Mouse (Mus musculus) limb, embryonic 11.5 days (tissue): ENCODE measurements around the gene Hectd1. TPM values are rescaled to one million over a fixed set of nuclear protein-coding genes. Genes with fewer than 3 reads are reported as not detected.

Source experiments
- ATAC-seq: fragments of 200-750 bp; cut with Nextera tagmentation; 2 replicates; pipeline ENCODE4 v1.8.0; 2017; ENCODE audit warnings: low read depth; ENCODE audit not compliant: insufficient number of reproducible peaks, low FRiP score, low TSS enrichment
- DNase-seq: peaks from one replicate; pipeline ENCODE4 v3.0.0-alpha.2; 2015; ENCODE audit warnings: low spot score
- H3K27ac ChIP-seq: fragments of 300-500 bp; sonication (generic); replicated peaks from 2 replicates; pipeline ENCODE4 v1.5.1; 2014; ENCODE audit warnings: low read depth, mild to moderate bottlenecking, low read length
- H3K27me3 ChIP-seq: fragments of 300-500 bp; sonication (generic); 2 replicates; pipeline ENCODE4 v1.6.1; 2014; ENCODE audit warnings: mild to moderate bottlenecking, low read length, mixed read lengths; ENCODE audit not compliant: control insufficient read depth, insufficient read depth
- H3K36me3 ChIP-seq: fragments of 300-500 bp; sonication (generic); 2 replicates; pipeline ENCODE4 v1.6.1; 2014; ENCODE audit warnings: mild to moderate bottlenecking, low read length, moderate library complexity, mixed read lengths; ENCODE audit not compliant: control insufficient read depth, insufficient read depth
- H3K4me1 ChIP-seq: fragments of 300-500 bp; sonication (generic); 2 replicates; pipeline ENCODE4 v1.6.1; 2014; ENCODE audit warnings: low read length, mixed read lengths; ENCODE audit not compliant: control insufficient read depth, insufficient read depth
- H3K4me2 ChIP-seq: fragments of 300-500 bp; sonication (generic); 2 replicates; pipeline ENCODE4 v1.6.1; 2014; ENCODE audit warnings: low read depth, mild to moderate bottlenecking, moderate library complexity; ENCODE audit not compliant: severe bottlenecking
- H3K4me3 ChIP-seq: fragments of 300-500 bp; sonication (generic); 2 replicates; pipeline ENCODE4 v1.5.1; 2014; ENCODE audit warnings: low read depth, low read length
- H3K9ac ChIP-seq: fragments of 300-500 bp; sonication (generic); 2 replicates; pipeline ENCODE4 v1.6.1; 2014; ENCODE audit warnings: mild to moderate bottlenecking, low read length
- H3K9me3 ChIP-seq: fragments of 300-500 bp; sonication (generic); 2 replicates; pipeline ENCODE4 v1.6.1; 2016; ENCODE audit warnings: low read length; ENCODE audit not compliant: control insufficient read depth
- WGBS: fragments of 180-500 bp; shearing (Covaris S2); extraction: QIAGEN DNeasy Blood & Tissue Kit; methylation state at CpG from one replicate; pipeline ENCODE4 v1.1.7; 2014; 5-methylcytosine and 5-hydroxymethylcytosine counted together
- polyA plus RNA-seq: library from polyadenylated mRNA; unstranded; fragments of >200 nt; fragmentation: Nextera tagmentation; extraction: Ambion mirVana; gene quantifications from 2 replicates; pipeline ENCODE4 v1.2.1, GENCODE M21; 2014

Hectd1 gene
- polyA plus RNA-seq, 1 experiment from 2014 or later, result 40.0 TPM

- no peaks in the 10 kb centered on the region for H3K36me3 ChIP-seq
- H3K9me3 ChIP-seq, result no peaks in the 10 kb centered on the region
- H3K4me1 ChIP-seq, result 0 out of 2 replicates have a peak, but pooled peaks cover 9% of the 10 kb centered on the region
- DNase-seq (no peak), ATAC-seq (no peak)
- no peak overlapping the region for H3K9ac ChIP-seq
- no peak overlapping the region for H3K4me3 ChIP-seq
- 87% methylated on average over 14 of the region's 14 CpGs for WGBS
- no peak overlapping the region for H3K27ac ChIP-seq
- no peak overlapping the region for H3K4me2 ChIP-seq
- no peaks in the 10 kb centered on the region for H3K27me3 ChIP-seq
Observed at GRCm38 (mm10) chr12:51863116-51864002, 34.0 kb upstream of the Hectd1 start.

GRCm38 (mm10) chr12:51858134-51859028 lies 29.0 kb upstream of the Hectd1 start:
- Histone ChIP-seq H3K36me3 (no peaks in the 10 kb centered on the region), H3K27ac (no peak overlapping the region), H3K4me3 (no peak overlapping the region), H3K4me2 (no peak overlapping the region), H3K9ac (no peak overlapping the region), H3K9me3 (no peaks in the 10 kb centered on the region), H3K4me1 (no peaks in the 10 kb centered on the region), H3K27me3 (no peaks in the 10 kb centered on the region)
- DNase-seq (no peak), ATAC-seq (no peak)
- WGBS, result 67% methylated on average over 13 of the region's 13 CpGs

GRCm38 (mm10) chr12:51856768-51857295 lies 27.5 kb upstream of the Hectd1 start:
- Histone ChIP-seq H3K9me3 (no peaks in the 10 kb centered on the region), H3K36me3 (no peaks in the 10 kb centered on the region), H3K4me1 (no peaks in the 10 kb centered on the region), H3K4me2 (no peak overlapping the region), H3K27ac (no peak overlapping the region), H3K9ac (no peak overlapping the region), H3K27me3 (no peaks in the 10 kb centered on the region), H3K4me3 (no peak overlapping the region)
- DNase-seq, result no peak
- ATAC-seq, result no peak
- WGBS, result 88% methylated on average over 8 of the region's 8 CpGs

- Histone ChIP-seq H3K36me3 (no peaks in the 10 kb centered on the region), H3K4me3 (no peak overlapping the region), H3K27ac (no peak overlapping the region), H3K9ac (no peak overlapping the region), H3K27me3 (no peaks in the 10 kb centered on the region), H3K4me2 (no peak overlapping the region), H3K4me1 (no peaks in the 10 kb centered on the region), H3K9me3 (no peaks in the 10 kb centered on the region)
- ATAC-seq (no peak), DNase-seq (no peak)
- WGBS, result 93% methylated on average over 2 of the region's 2 CpGs
Observed at GRCm38 (mm10) chr12:51855872-51856271, 26.5 kb upstream of the Hectd1 start.

GRCm38 (mm10) chr12:51855453-51855852 lies 26.1 kb upstream of the Hectd1 start:
- no peaks in the 10 kb centered on the region for H3K27me3 ChIP-seq
- H3K4me3 ChIP-seq, result no peak overlapping the region
- no peaks in the 10 kb centered on the region for H3K36me3 ChIP-seq
- no peak overlapping the region for H3K4me2 ChIP-seq
- no peaks in the 10 kb centered on the region for H3K4me1 ChIP-seq
- ATAC-seq, result no peak
- H3K9ac ChIP-seq, result no peak overlapping the region
- H3K9me3 ChIP-seq, result no peaks in the 10 kb centered on the region
- no peak overlapping the region for H3K27ac ChIP-seq
- DNase-seq, result no peak
- WGBS, result 86% methylated on average over 7 of the region's 7 CpGs

GRCm38 (mm10) chr12:51851617-51852016 lies 22.3 kb upstream of the Hectd1 start:
- ATAC-seq, result no peak
- no peaks in the 10 kb centered on the region for H3K9me3 ChIP-seq
- H3K9ac ChIP-seq, result no peak overlapping the region
- no peaks in the 10 kb centered on the region for H3K4me1 ChIP-seq
- H3K36me3 ChIP-seq, result no peaks in the 10 kb centered on the region
- no peak overlapping the region for H3K27ac ChIP-seq
- H3K27me3 ChIP-seq, result no peaks in the 10 kb centered on the region
- H3K4me2 ChIP-seq, result no peak overlapping the region
- 90% methylated on average over 4 of the region's 4 CpGs for WGBS
- no peak for DNase-seq
- no peak overlapping the region for H3K4me3 ChIP-seq

- H3K9me3 ChIP-seq, result no peaks in the 10 kb centered on the region
- H3K9ac ChIP-seq, result no peak overlapping the region
- no peaks in the 10 kb centered on the region for H3K4me1 ChIP-seq
- no peak overlapping the region for H3K27ac ChIP-seq
- H3K4me3 ChIP-seq, result no peak overlapping the region
- no peaks in the 10 kb centered on the region for H3K27me3 ChIP-seq
- 87% methylated on average over 3 of the region's 3 CpGs for WGBS
- no peak for ATAC-seq
- no peaks in the 10 kb centered on the region for H3K36me3 ChIP-seq
- no peak for DNase-seq
- no peak overlapping the region for H3K4me2 ChIP-seq
Observed at GRCm38 (mm10) chr12:51851155-51851554, 21.8 kb upstream of the Hectd1 start.

- Histone ChIP-seq H3K27ac (no peak overlapping the region), H3K27me3 (no peaks in the 10 kb centered on the region), H3K4me1 (no peaks in the 10 kb centered on the region), H3K9ac (no peak overlapping the region), H3K4me2 (no peak overlapping the region), H3K4me3 (no peak overlapping the region), H3K9me3 (no peaks in the 10 kb centered on the region), H3K36me3 (no peaks in the 10 kb centered on the region)
- 90% methylated on average over 4 of the region's 4 CpGs for WGBS
- DNase-seq (no peak), ATAC-seq (no peak)
Observed at GRCm38 (mm10) chr12:51850339-51850738, 21.0 kb upstream of the Hectd1 start.
